ENCODE assay signal across 27 mouse cellular contexts in the genomic region with DNA sequence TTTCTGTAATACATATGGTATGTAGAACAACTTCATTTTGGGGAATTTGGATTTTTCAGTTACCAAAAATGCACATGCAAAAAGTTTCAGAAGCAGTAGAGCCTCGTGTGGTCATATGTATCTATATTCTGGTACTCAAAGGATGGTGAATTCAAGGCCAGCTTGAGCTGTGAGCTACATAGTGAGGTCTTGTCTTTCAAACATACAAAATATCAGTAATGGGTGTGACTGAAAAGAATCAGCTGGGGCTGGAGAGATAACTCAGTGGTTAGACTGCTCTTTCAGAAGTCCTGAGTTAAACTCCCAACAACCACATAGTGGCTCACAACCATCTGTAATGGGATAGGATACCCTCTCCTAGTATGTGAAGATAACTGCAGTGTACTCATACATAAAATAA. TPM values are rescaled to one million over a fixed set of nuclear protein-coding genes. Genes with fewer than 3 reads are reported as not detected.
DNase-seq lines count a peak whose midpoint lies in the region; ATAC-seq lines count a peak whose summit lies in the region.
"Had no signal": no experiment of that assay in that cellular context is flagged by ENCODE, and none has a peak within 500 bp of the region (broad histone marks: within the 10 kb centered on the region; RNA-seq: fewer than 3 reads in every experiment).

No protein-coding gene starts in this region.

- ATAC-seq in liver, embryonic 13.5 days (ENCODE audit: low read depth), result peak; percentile 99
- ATAC-seq in megakaryocyte progenitor cell, adult 5-6 weeks (replicated peaks; ENCODE audit: poor library complexity), result peak; percentile 78
- no peak for ATAC-seq in neural tube, embryonic 15.5 days (ENCODE audit: low FRiP score)
- ATAC-seq: forebrain, postnatal 0 days; hindbrain, postnatal 0 days; intestine, embryonic 15.5 days had no signal

- peaks cover 38% of the 10 kb centered on the region for H3K4me1 ChIP-seq in erythroblast, embryonic 14.5 days (ENCODE audit: control insufficient read depth)
- peaks cover 22% of the 10 kb centered on the region for H3K4me1 ChIP-seq in liver, embryonic 13.5 days (replicated peaks)
- H3K4me1 ChIP-seq in neural tube, embryonic 15.5 days, result no peaks in the 10 kb centered on the region
- H3K4me1 ChIP-seq: embryonic facial prominence, embryonic 12.5 days; forebrain, embryonic 12.5 days; heart, embryonic 15.5 days; hindbrain, embryonic 12.5 days; intestine, embryonic 15.5 days; megakaryocyte, embryonic 14.5 days had no signal

- no peaks in the 10 kb centered on the region for H3K27me3 ChIP-seq in erythroblast, embryonic 14.5 days (ENCODE audit: control insufficient read depth)
- no peaks in the 10 kb centered on the region for H3K27me3 ChIP-seq in liver, embryonic 13.5 days
- H3K27me3 ChIP-seq in neural tube, embryonic 15.5 days (replicated peaks), result no peaks in the 10 kb centered on the region
- H3K27me3 ChIP-seq: embryonic facial prominence, embryonic 12.5 days; forebrain, embryonic 12.5 days; heart, embryonic 15.5 days; hindbrain, embryonic 12.5 days; intestine, embryonic 15.5 days; megakaryocyte, embryonic 14.5 days had no signal

- H3K36me3 ChIP-seq in erythroblast, embryonic 14.5 days (ENCODE audit: control insufficient read depth), result peaks cover 99% of the 10 kb centered on the region
- H3K36me3 ChIP-seq in liver, embryonic 13.5 days, result peaks cover 84% of the 10 kb centered on the region
- peaks cover 77% of the 10 kb centered on the region for H3K36me3 ChIP-seq in neural tube, embryonic 15.5 days

- DNase-seq in c-Kit-positive CD71-positive TER-119-positive erythroid progenitor cells, embryonic 14.5 days (ENCODE audit: low spot score), result peak; percentile 59
- DNase-seq in liver, embryonic 13.5 days, result peak; percentile 24
- no peak for DNase-seq in testis, postnatal 10 days (ENCODE audit: low spot score)
- no peak for DNase-seq in kidney, adult 18-20 months
- DNase-seq: adrenal gland, adult 8-10 months; B cell, adult 2 months; cerebellum, adult 9-10 months; embryo, embryonic 11 days; forebrain, postnatal 0 days; kidney, adult 9 months; kidney, postnatal 10 days; lung, postnatal 36 days; midbrain, embryonic 14.5 days; right cerebral cortex, adult 18-20 months; spleen, adult 18-20 months; thymus, postnatal 25 days had no signal

- WGBS in liver, embryonic 13.5 days (ENCODE audit: insufficient replicate concordance), result 31% methylated on average over 1 of the region's 1 CpGs
- 95% methylated on average over 1 of the region's 1 CpGs for WGBS in neural tube, embryonic 15.5 days

- no peaks in the 10 kb centered on the region for H3K9me3 ChIP-seq in erythroblast, embryonic 14.5 days (ENCODE audit: control insufficient read depth, low read length)
- no peaks in the 10 kb centered on the region for H3K9me3 ChIP-seq in liver, embryonic 13.5 days (replicated peaks)
- H3K9me3 ChIP-seq in neural tube, embryonic 15.5 days (replicated peaks), result no peaks in the 10 kb centered on the region
- H3K9me3 ChIP-seq: embryonic facial prominence, embryonic 12.5 days; forebrain, embryonic 12.5 days; heart, embryonic 15.5 days; hindbrain, embryonic 12.5 days; intestine, embryonic 15.5 days; megakaryocyte, embryonic 14.5 days had no signal

- peak overlapping the region; percentile 31; the same call in 1 of the 2 replicates for H3K9ac ChIP-seq in liver, embryonic 13.5 days
- H3K9ac ChIP-seq in neural tube, embryonic 15.5 days (replicated peaks), result no peak overlapping the region
- H3K9ac ChIP-seq: embryonic facial prominence, embryonic 12.5 days; forebrain, embryonic 12.5 days; forebrain, postnatal 0 days; heart, embryonic 15.5 days; hindbrain, embryonic 12.5 days; intestine, embryonic 15.5 days had no signal

- H3K4me3 ChIP-seq in erythroblast, embryonic 14.5 days (replicated peaks), result peak overlapping the region; percentile 5
- no peak overlapping the region for H3K4me3 ChIP-seq in liver, embryonic 13.5 days (replicated peaks)
- H3K4me3 ChIP-seq in neural tube, embryonic 15.5 days (replicated peaks), result no peak overlapping the region
- H3K4me3 ChIP-seq: embryonic facial prominence, embryonic 12.5 days; forebrain, embryonic 12.5 days; heart, embryonic 15.5 days; hindbrain, embryonic 12.5 days; intestine, embryonic 15.5 days; megakaryocyte, embryonic 14.5 days had no signal

- peak overlapping the region; percentile 37 for H3K4me2 ChIP-seq in liver, embryonic 13.5 days
- H3K4me2 ChIP-seq in neural tube, embryonic 15.5 days, result no peak overlapping the region
- H3K4me2 ChIP-seq: embryonic facial prominence, embryonic 12.5 days; forebrain, embryonic 12.5 days; heart, embryonic 15.5 days; hindbrain, embryonic 12.5 days; intestine, embryonic 15.5 days had no signal

- H3K27ac ChIP-seq in liver, embryonic 13.5 days, result peak overlapping the region; percentile 69
- H3K27ac ChIP-seq in neural tube, embryonic 15.5 days (replicated peaks), result no peak overlapping the region
- H3K27ac ChIP-seq: embryonic facial prominence, embryonic 12.5 days; forebrain, embryonic 12.5 days; heart, embryonic 15.5 days; hindbrain, embryonic 12.5 days; hindbrain, postnatal 0 days; intestine, embryonic 15.5 days had no signal

RNA-seq across cellular contexts. Expression of a gene that starts 8.0 kb away (rescaled TPM):
- 17.0 and 22.5 TPM in 2 replicates for polyA plus RNA-seq in erythroblast, embryonic 14.5 days (2012)
- polyA plus RNA-seq in liver, embryonic 13.5 days (2015; fragmentation: Nextera tagmentation; extraction: Ambion mirVana), result 206 and 239 TPM in 2 replicates
- total RNA-seq in megakaryocyte progenitor cell, adult 5-6 weeks (2015), result 346 and 370 TPM in 2 replicates
- 218 and 319 TPM in 2 replicates for total RNA-seq in megakaryocyte progenitor cell, adult 5-6 weeks (2017)
- 261 and 275 TPM in 2 replicates for polyA plus RNA-seq in neural tube, embryonic 15.5 days (2015; fragmentation: Nextera tagmentation; extraction: Ambion mirVana)

RNA-seq across cellular contexts. Expression of a gene that starts 9.0 kb away (rescaled TPM):
- 0.18 and 0.30 TPM in 2 replicates for polyA plus RNA-seq in erythroblast, embryonic 14.5 days (2012)
- 0.51 and 1.6 TPM in 2 replicates for polyA plus RNA-seq in liver, embryonic 13.5 days (2015; fragmentation: Nextera tagmentation; extraction: Ambion mirVana)
- 0.62 and 1.1 TPM in 2 replicates for total RNA-seq in megakaryocyte progenitor cell, adult 5-6 weeks (2015)
- total RNA-seq in megakaryocyte progenitor cell, adult 5-6 weeks (2017), result 0.71 and 0.81 TPM in 2 replicates
- polyA plus RNA-seq in neural tube, embryonic 15.5 days (2015; fragmentation: Nextera tagmentation; extraction: Ambion mirVana), result 3.2 and 5.3 TPM in 2 replicates

RNA-seq across cellular contexts. Expression of a gene that starts 16.1 kb away (rescaled TPM):
- 5.2 and 6.7 TPM in 2 replicates for polyA plus RNA-seq in erythroblast, embryonic 14.5 days (2012)
- 209 and 224 TPM in 2 replicates for polyA plus RNA-seq in liver, embryonic 13.5 days (2015; fragmentation: Nextera tagmentation; extraction: Ambion mirVana)
- 141 and 159 TPM in 2 replicates for total RNA-seq in megakaryocyte progenitor cell, adult 5-6 weeks (2015)
- 89.6 and 105 TPM in 2 replicates for total RNA-seq in megakaryocyte progenitor cell, adult 5-6 weeks (2017)
- 243 and 255 TPM in 2 replicates for polyA plus RNA-seq in neural tube, embryonic 15.5 days (2015; fragmentation: Nextera tagmentation; extraction: Ambion mirVana)

RNA-seq across cellular contexts. Expression of a gene that starts 16.4 kb away (rescaled TPM):
- not detected in 2 replicates for polyA plus RNA-seq in erythroblast, embryonic 14.5 days (2012)
- 6.8 and 9.0 TPM in 2 replicates for polyA plus RNA-seq in liver, embryonic 13.5 days (2015; fragmentation: Nextera tagmentation; extraction: Ambion mirVana)
- total RNA-seq in megakaryocyte progenitor cell, adult 5-6 weeks (2015), result 77.6 and 83.1 TPM in 2 replicates
- 52.7 and 59.5 TPM in 2 replicates for total RNA-seq in megakaryocyte progenitor cell, adult 5-6 weeks (2017)
- polyA plus RNA-seq in neural tube, embryonic 15.5 days (2015; fragmentation: Nextera tagmentation; extraction: Ambion mirVana), result 4.3 and 8.4 TPM in 2 replicates
- total RNA-seq: hindbrain, postnatal 0 days had no signal
- polyA plus RNA-seq: liver, adult 2 months had no signal

RNA-seq across cellular contexts. Expression of a gene that starts 26.5 kb away (rescaled TPM):
- 0.67 and 1.2 TPM in 2 replicates for polyA plus RNA-seq in erythroblast, embryonic 14.5 days (2012)
- 2.2 and 2.8 TPM in 2 replicates for polyA plus RNA-seq in liver, embryonic 13.5 days (2015; fragmentation: Nextera tagmentation; extraction: Ambion mirVana)
- total RNA-seq in megakaryocyte progenitor cell, adult 5-6 weeks (2015), result 4.0 and 7.0 TPM in 2 replicates
- 10.3 and 11.2 TPM in 2 replicates for total RNA-seq in megakaryocyte progenitor cell, adult 5-6 weeks (2017)
- polyA plus RNA-seq in neural tube, embryonic 15.5 days (2015; fragmentation: Nextera tagmentation; extraction: Ambion mirVana), result 9.5 and 9.7 TPM in 2 replicates

Comparison
In these comparisons a context has a peak if more than half of its experiments do, and no peak if none do; other contexts are left out.
1. DNase-seq: peak in c-Kit-positive CD71-positive TER-119-positive erythroid progenitor cells, embryonic 14.5 days (single experiment) and liver, embryonic 13.5 days (single experiment); none in testis, postnatal 10 days (single experiment) and kidney, adult 18-20 months (single experiment).
2. RNA of a gene that starts 16.1 kb away (polyA plus RNA-seq): 243 to 255 TPM in neural tube, embryonic 15.5 days and 209 to 224 TPM in liver, embryonic 13.5 days; 5.2 to 6.7 TPM in erythroblast, embryonic 14.5 days; every median in the first group is over 10 times any median in the second.